Mouse (Mus musculus) heart, embryonic 10.5 days (tissue): ENCODE measurements around the gene Tmem17. TPM values are rescaled to one million over a fixed set of nuclear protein-coding genes. Genes with fewer than 3 reads are reported as not detected.

Source experiments
- DNase-seq: peaks from one replicate; pipeline ENCODE4 v3.0.0-alpha.2; 2017; ENCODE audit warnings: low spot score
- H3K27ac ChIP-seq: fragments of 300-500 bp; sonication (generic); 2 replicates; pipeline ENCODE4 v1.5.1; 2016; ENCODE audit warnings: mild to moderate bottlenecking
- H3K27me3 ChIP-seq: fragments of 300-500 bp; sonication (generic); 2 replicates; pipeline ENCODE4 v1.6.1; 2016; ENCODE audit warnings: mild to moderate bottlenecking; ENCODE audit not compliant: poor library complexity, insufficient read depth, severe bottlenecking
- H3K36me3 ChIP-seq: fragments of 300-500 bp; sonication (generic); 2 replicates; pipeline ENCODE4 v1.6.1; 2016; ENCODE audit warnings: mild to moderate bottlenecking, moderate library complexity
- H3K4me1 ChIP-seq: fragments of 300-500 bp; sonication (generic); 2 replicates; pipeline ENCODE4 v1.6.1; 2016; ENCODE audit warnings: mild to moderate bottlenecking
- H3K4me3 ChIP-seq: fragments of 300-500 bp; sonication (generic); 2 replicates; pipeline ENCODE4 v1.5.1; 2016; ENCODE audit warnings: mild to moderate bottlenecking, moderate library complexity
- H3K9me3 ChIP-seq: fragments of 300-500 bp; sonication (generic); 2 replicates; pipeline ENCODE4 v1.6.1; 2016; ENCODE audit warnings: mild to moderate bottlenecking, moderate library complexity
- WGBS: fragments of 180-500 bp; shearing (Covaris S2); methylation state at CpG from one replicate; pipeline ENCODE4 v1.1.7; 2016; 5-methylcytosine and 5-hydroxymethylcytosine counted together
- polyA plus RNA-seq: library from polyadenylated mRNA; unstranded; fragments of >200 nt; fragmentation: Nextera tagmentation; extraction: Ambion mirVana; gene quantifications from 2 replicates; pipeline ENCODE4 v1.2.1, GENCODE M21; 2016

Tmem17 gene
- 11.1 and 12.5 TPM in 2 replicates for polyA plus RNA-seq

DNA sequence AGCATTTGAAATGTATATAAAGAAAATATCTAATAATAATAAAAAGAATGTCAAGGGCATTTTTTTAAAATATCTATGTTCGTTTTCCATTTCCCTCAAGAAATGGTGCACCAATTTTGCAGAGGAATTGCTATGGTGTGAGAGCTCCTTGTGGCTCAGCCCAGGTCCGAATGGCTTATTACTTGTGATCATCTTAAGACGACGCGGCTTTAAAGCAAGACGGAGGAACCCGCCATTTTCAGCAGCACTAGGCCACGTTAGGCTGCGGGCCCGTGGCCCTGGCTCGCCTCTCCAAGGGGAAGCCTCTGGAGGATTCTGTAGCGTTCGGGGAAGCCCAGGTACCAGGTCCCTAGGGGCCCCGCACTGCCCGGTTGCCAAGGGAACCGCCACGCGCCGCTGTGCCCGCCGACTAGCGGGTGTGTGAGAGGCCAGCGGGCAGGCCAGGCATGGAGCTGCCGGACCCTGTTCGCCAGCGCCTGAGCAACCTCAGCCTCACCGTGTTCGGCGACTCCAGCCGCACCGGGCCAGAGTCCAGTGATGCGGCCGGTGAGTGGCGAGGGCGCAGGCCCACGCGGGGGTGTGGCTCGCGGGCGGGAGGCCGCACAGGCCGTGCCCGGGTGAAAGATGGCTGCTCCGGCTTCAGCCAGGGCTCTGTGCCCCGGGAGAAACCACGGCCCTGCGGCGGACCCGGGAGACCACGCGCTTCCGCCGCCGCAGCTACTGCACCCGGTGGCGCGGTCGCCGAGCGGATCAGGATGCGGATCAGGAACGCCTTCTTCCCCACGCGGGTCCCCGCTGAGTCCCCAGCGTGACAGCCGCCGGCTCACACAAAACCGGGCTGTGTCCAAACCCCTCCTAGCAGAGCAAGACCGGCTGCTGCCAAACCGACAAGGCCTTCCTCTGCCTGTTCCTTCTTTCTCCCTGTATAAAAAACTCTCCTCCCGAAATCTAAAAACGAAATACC, at the start of gene Tmem17:
TSS of gene Tmem17 (plus strand) at position 51 of the 964 bp plus-strand sequence.
- H3K4me3 ChIP-seq, result peak within 1 kb of the TSS; percentile 90
- H3K27me3 ChIP-seq, result no peaks in the 10 kb centered on the region
- peak; percentile 91 for DNase-seq
- H3K9me3 ChIP-seq, result no peaks in the 10 kb centered on the region
- H3K4me1 ChIP-seq, result peaks cover 16% of the 10 kb centered on the region
- H3K27ac ChIP-seq, result peak within 1 kb of the TSS; percentile 99
- under 1% methylated on average over 63 of the region's 73 CpGs for WGBS
- 0 out of 2 replicates have a peak, but pooled peaks cover 2% of the 10 kb centered on the region for H3K36me3 ChIP-seq

- WGBS, result 70% methylated on average over 3 of the region's 3 CpGs
- H3K4me1 ChIP-seq, result no peaks in the 10 kb centered on the region
- H3K4me3 ChIP-seq, result no peak overlapping the region
- H3K9me3 ChIP-seq, result no peaks in the 10 kb centered on the region
- no peak overlapping the region for H3K27ac ChIP-seq
- H3K36me3 ChIP-seq, result no peaks in the 10 kb centered on the region
- DNase-seq, result no peak
- no peaks in the 10 kb centered on the region for H3K27me3 ChIP-seq
Observed at GRCm38 (mm10) chr11:22479836-22480619, 31.9 kb upstream of the Tmem17 start.

DNA sequence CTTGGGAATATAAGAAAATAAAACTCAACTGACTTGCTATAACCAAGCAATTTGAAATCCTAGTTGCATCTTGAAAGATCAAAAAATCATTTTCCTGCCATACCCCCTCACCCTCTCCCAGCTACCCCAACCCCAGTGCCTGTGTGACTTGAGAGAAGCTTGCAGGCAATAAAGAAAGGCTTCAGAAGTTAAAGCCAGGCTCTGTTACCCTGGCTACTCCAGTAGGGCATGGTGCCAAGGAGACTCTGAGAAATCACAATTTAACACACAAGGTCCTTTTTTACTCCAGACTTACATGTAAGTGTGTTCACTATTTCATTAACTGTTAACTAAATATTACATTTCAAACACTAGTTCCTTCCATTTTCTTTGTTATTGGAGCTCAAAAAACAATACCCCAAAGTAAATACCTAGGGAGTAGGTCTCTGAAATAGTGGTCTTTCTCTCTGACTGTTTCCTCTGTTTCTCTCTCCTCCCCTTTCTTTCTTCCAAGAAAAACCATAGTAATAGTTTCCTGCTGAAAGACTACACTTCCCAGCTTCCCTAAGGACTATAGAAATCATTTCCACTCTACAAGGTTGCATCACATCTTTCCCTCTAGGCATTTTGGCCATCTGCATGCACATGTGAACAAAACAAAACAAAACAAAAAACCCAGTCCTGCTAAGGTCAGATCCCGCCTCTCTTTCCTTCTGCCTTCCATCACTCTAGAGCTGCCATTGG, 30.1 kb upstream of the Tmem17 start:
- Histone ChIP-seq H3K36me3 (no peaks in the 10 kb centered on the region), H3K4me1 (no peaks in the 10 kb centered on the region), H3K4me3 (no peak overlapping the region), H3K27me3 (no peaks in the 10 kb centered on the region), H3K9me3 (no peaks in the 10 kb centered on the region), H3K27ac (no peak overlapping the region)
- 84% methylated on average over 1 of the region's 1 CpGs for WGBS
- no peak for DNase-seq

- Histone ChIP-seq H3K9me3 (no peaks in the 10 kb centered on the region), H3K4me3 (no peak overlapping the region), H3K4me1 (no peaks in the 10 kb centered on the region), H3K27me3 (no peaks in the 10 kb centered on the region), H3K36me3 (no peaks in the 10 kb centered on the region), H3K27ac (no peak overlapping the region)
- 88% methylated on average over 3 of the region's 3 CpGs for WGBS
- DNase-seq, result no peak
Observed at GRCm38 (mm10) chr11:22482362-22482760, 29.5 kb upstream of the Tmem17 start.

- H3K27ac ChIP-seq, result no peak overlapping the region
- H3K27me3 ChIP-seq, result no peaks in the 10 kb centered on the region
- no peaks in the 10 kb centered on the region for H3K36me3 ChIP-seq
- 80% methylated on average over 2 of the region's 2 CpGs for WGBS
- no peak for DNase-seq
- H3K9me3 ChIP-seq, result no peaks in the 10 kb centered on the region
- no peaks in the 10 kb centered on the region for H3K4me1 ChIP-seq
- no peak overlapping the region for H3K4me3 ChIP-seq
Observed at GRCm38 (mm10) chr11:22493694-22494319, 18.1 kb upstream of the Tmem17 start.

- H3K27me3 ChIP-seq, result no peaks in the 10 kb centered on the region
- no peaks in the 10 kb centered on the region for H3K36me3 ChIP-seq
- no peak overlapping the region for H3K27ac ChIP-seq
- H3K9me3 ChIP-seq, result no peaks in the 10 kb centered on the region
- no peak overlapping the region for H3K4me3 ChIP-seq
- DNase-seq, result no peak
- H3K4me1 ChIP-seq, result no peaks in the 10 kb centered on the region
Observed at GRCm38 (mm10) chr11:22494941-22495340, 16.9 kb upstream of the Tmem17 start.

- DNase-seq, result no peak
- Histone ChIP-seq H3K27ac (no peak overlapping the region), H3K4me1 (no peaks in the 10 kb centered on the region), H3K4me3 (no peak overlapping the region), H3K36me3 (no peaks in the 10 kb centered on the region), H3K27me3 (no peaks in the 10 kb centered on the region), H3K9me3 (no peaks in the 10 kb centered on the region)
- 85% methylated on average over 6 of the region's 6 CpGs for WGBS
Observed at GRCm38 (mm10) chr11:22499396-22499795, 12.5 kb upstream of the Tmem17 start.

GRCm38 (mm10) chr11:22499886-22500285, 12.0 kb upstream of the Tmem17 start:
- no peaks in the 10 kb centered on the region for H3K9me3 ChIP-seq
- H3K4me3 ChIP-seq, result no peak overlapping the region
- H3K4me1 ChIP-seq, result no peaks in the 10 kb centered on the region
- H3K36me3 ChIP-seq, result no peaks in the 10 kb centered on the region
- DNase-seq, result no peak
- no peaks in the 10 kb centered on the region for H3K27me3 ChIP-seq
- no peak overlapping the region for H3K27ac ChIP-seq

DNA sequence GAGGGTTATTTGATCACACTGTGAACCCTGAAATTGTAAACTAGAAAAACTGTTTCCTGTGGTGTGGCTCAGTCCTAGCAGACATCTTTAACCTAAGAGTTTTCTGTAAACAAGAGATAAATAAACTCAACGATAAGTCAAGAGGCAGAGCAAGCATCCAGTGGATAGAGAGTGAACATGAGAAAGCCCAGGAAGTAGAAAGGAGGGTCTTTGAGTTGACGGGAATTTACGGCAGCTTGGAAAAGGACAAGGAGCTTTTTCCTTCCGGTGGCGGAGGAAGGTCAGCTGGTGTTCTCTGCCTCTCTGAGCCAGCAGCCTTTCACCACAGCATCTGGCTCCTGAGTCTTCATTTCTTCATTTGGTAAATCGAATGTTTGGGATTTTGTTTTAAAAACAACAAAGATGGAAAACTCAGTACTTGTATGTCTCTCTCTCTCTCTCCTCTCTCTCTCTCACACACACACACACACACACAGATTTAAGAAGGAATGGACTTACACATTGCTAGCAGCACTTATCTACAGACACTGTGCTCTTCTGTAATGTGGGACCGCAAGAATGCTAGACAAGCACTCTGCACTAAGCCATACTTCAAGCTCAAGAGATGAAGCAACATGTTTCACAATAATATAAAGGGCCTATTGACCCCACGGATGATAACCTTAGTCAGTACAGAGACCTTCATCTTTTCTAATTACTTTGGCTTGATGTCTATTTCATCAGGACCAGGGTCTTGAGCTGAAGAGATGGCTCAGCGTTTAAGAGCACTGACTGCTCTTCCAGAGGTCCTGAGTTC, 10.9 kb upstream of the Tmem17 start:
- no peak for DNase-seq
- WGBS, result 77% methylated on average over 9 of the region's 9 CpGs
- Histone ChIP-seq H3K36me3 (no peaks in the 10 kb centered on the region), H3K27ac (no peak overlapping the region), H3K27me3 (no peaks in the 10 kb centered on the region), H3K9me3 (no peaks in the 10 kb centered on the region), H3K4me1 (no peaks in the 10 kb centered on the region), H3K4me3 (no peak overlapping the region)

GRCm38 (mm10) chr11:22513075-22513474, 1.2 kb downstream of the Tmem17 start:
- Histone ChIP-seq H3K36me3 (0 out of 2 replicates have a peak, but pooled peaks cover 2% of the 10 kb centered on the region), H3K27ac (peak overlapping the region; percentile 99), H3K9me3 (no peaks in the 10 kb centered on the region), H3K4me3 (peak overlapping the region; percentile 90), H3K27me3 (no peaks in the 10 kb centered on the region), H3K4me1 (peaks cover 15% of the 10 kb centered on the region)
- 63% methylated on average over 11 of the region's 11 CpGs for WGBS
- no peak for DNase-seq

DNA sequence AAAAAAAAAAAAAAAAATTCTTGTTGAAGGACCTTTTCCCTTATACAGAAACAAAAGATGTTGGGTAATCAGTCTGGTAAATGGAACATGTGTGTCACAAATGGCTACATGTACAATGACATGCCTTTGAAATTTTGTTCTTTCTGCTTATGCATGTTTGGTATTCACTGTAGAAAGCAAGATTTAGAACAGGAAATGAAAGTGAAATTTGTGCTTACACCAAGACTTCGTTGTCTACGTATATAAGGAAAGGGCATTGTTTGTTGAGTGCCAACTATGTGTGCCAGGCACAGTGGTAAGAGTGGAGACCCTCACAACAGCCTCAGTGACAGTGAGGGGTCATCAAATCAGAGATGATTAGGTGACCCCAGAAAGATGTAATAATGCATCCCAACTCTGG, 3.2 kb downstream of the Tmem17 start:
- Histone ChIP-seq H3K36me3 (peaks cover 16% of the 10 kb centered on the region), H3K4me3 (no peak overlapping the region), H3K9me3 (no peaks in the 10 kb centered on the region), H3K27me3 (no peaks in the 10 kb centered on the region), H3K4me1 (peaks cover 5% of the 10 kb centered on the region; the same call in 1 of the 2 replicates), H3K27ac (no peak overlapping the region)
- 93% methylated on average over 2 of the region's 2 CpGs for WGBS
- no peak for DNase-seq

DNA sequence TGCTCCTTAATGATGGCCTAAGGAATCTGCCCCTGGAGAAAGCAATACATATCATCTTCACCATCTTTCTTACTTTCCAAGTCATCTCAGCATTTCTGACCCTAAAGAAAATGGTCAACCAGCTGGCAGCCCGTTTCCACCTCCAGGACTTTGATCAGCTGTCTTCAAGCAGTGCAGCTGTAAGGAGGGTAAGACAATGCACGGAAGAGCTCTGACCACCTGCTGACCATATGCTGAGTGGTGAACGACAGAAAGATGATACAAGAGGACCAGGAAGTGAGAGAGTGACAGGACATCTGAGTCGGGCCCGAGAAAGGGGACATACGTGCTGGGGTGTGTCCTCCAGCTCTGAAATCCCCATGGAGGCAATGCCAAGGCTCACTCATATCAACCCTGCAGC, 6.6 kb downstream of the Tmem17 start:
- DNase-seq, result no peak
- Histone ChIP-seq H3K9me3 (0 out of 2 replicates have a peak, but pooled peaks cover 4% of the 10 kb centered on the region), H3K4me1 (no peaks in the 10 kb centered on the region), H3K27ac (no peak overlapping the region), H3K27me3 (no peaks in the 10 kb centered on the region), H3K36me3 (peaks cover 19% of the 10 kb centered on the region), H3K4me3 (no peak overlapping the region)
- 83% methylated on average over 6 of the region's 6 CpGs for WGBS
